Mouse (Mus musculus) intestine, postnatal 0 days (tissue): Measurements from ENCODE around the gene Slc15a4. TPM values are rescaled to one million over a fixed set of nuclear protein-coding genes. Genes with fewer than 3 reads are reported as not detected.

Source experiments
- ATAC-seq: fragments of 200-750 bp; cut with Nextera tagmentation; 2 replicates; pipeline ENCODE4 v1.8.0; 2017; ENCODE audit warnings: mild to moderate bottlenecking, moderate TSS enrichment, moderate library complexity
- H3K27ac ChIP-seq: fragments of 300-500 bp; sonication (generic); 2 replicates; pipeline ENCODE4 v1.5.1; 2014; ENCODE audit warnings: mild to moderate bottlenecking, low read depth, low read length, moderate library complexity
- H3K27me3 ChIP-seq: fragments of 300-500 bp; sonication (generic); replicated peaks from 2 replicates; pipeline ENCODE4 v1.6.1; 2014; ENCODE audit warnings: low read length, mixed read lengths; ENCODE audit not compliant: control insufficient read depth, insufficient read depth
- H3K36me3 ChIP-seq: fragments of 300-500 bp; sonication (generic); 2 replicates; pipeline ENCODE4 v1.6.1; 2014; ENCODE audit warnings: mild to moderate bottlenecking, moderate library complexity; ENCODE audit not compliant: control insufficient read depth, insufficient read depth
- H3K4me1 ChIP-seq: fragments of 300-500 bp; sonication (generic); replicated peaks from 2 replicates; pipeline ENCODE4 v1.6.1; 2014; ENCODE audit warnings: antibody characterized with exemption, low read length, mixed read lengths; ENCODE audit not compliant: control insufficient read depth, insufficient read depth
- H3K4me2 ChIP-seq: fragments of 300-500 bp; sonication (generic); replicated peaks from 2 replicates; pipeline ENCODE4 v1.6.1; 2014; ENCODE audit warnings: low read depth, mild to moderate bottlenecking, moderate library complexity
- H3K4me3 ChIP-seq: fragments of 300-500 bp; sonication (generic); 2 replicates; pipeline ENCODE4 v1.5.1; 2014; ENCODE audit warnings: low read depth, low read length
- H3K9ac ChIP-seq: fragments of 300-500 bp; sonication (generic); 2 replicates; pipeline ENCODE4 v1.6.1; 2014; ENCODE audit warnings: mild to moderate bottlenecking, low read depth, low read length
- H3K9me3 ChIP-seq: fragments of 300-500 bp; sonication (generic); 2 replicates; pipeline ENCODE4 v1.6.1; 2016; ENCODE audit warnings: mixed run types; ENCODE audit not compliant: control insufficient read depth
- CTCF ChIP-seq: sonication (generic); IDR thresholded peaks from 2 replicates; pipeline ENCODE4 v1.5.1; 2016; ENCODE audit warnings: low read depth, mild to moderate bottlenecking, control low read depth, antibody characterized with exemption, moderate library complexity
- WGBS: fragments of 180-500 bp; shearing (Covaris S2); extraction: QIAGEN DNeasy Blood & Tissue Kit; methylation state at CpG from one replicate; pipeline ENCODE4 v1.1.7; 2014; 5-methylcytosine and 5-hydroxymethylcytosine counted together
- polyA plus RNA-seq: library from polyadenylated mRNA; unstranded; fragments of >200 nt; fragmentation: Nextera tagmentation; extraction: Ambion mirVana; gene quantifications from 2 replicates; pipeline ENCODE4 v1.2.1, GENCODE M21; 2015

Slc15a4 gene
- polyA plus RNA-seq, 1 experiment from 2014 or later: 6.9 TPM

- no peak overlapping the region for H3K27ac ChIP-seq
- ATAC-seq: no peak
- H3K4me2 ChIP-seq: no peak overlapping the region
- 72% methylated on average over 10 of the region's 10 CpGs for WGBS
- no peaks in the 10 kb centered on the region for H3K27me3 ChIP-seq
- H3K9ac ChIP-seq: no peak overlapping the region
- no peak for TF ChIP-seq CTCF
- H3K36me3 ChIP-seq: no peaks in the 10 kb centered on the region
- H3K9me3 ChIP-seq: no peaks in the 10 kb centered on the region
- H3K4me3 ChIP-seq: no peak overlapping the region
- no peaks in the 10 kb centered on the region for H3K4me1 ChIP-seq
Measured at GRCm38 (mm10) chr5:127624427-127625213, 8.1 kb downstream of the Slc15a4 start.

GRCm38 (mm10) chr5:127621108-127621507 lies 11.6 kb downstream of the Slc15a4 start:
- peaks cover under 1% of the 10 kb centered on the region for H3K4me1 ChIP-seq
- H3K4me3 ChIP-seq: no peak overlapping the region
- no peaks in the 10 kb centered on the region for H3K9me3 ChIP-seq
- no peaks in the 10 kb centered on the region for H3K36me3 ChIP-seq
- H3K4me2 ChIP-seq: no peak overlapping the region
- WGBS: 73% methylated on average over 10 of the region's 10 CpGs
- H3K27ac ChIP-seq: no peak overlapping the region
- no peaks in the 10 kb centered on the region for H3K27me3 ChIP-seq
- ATAC-seq: no peak
- TF ChIP-seq CTCF: no peak
- H3K9ac ChIP-seq: no peak overlapping the region

- H3K9ac ChIP-seq: no peak overlapping the region
- peaks cover 5% of the 10 kb centered on the region for H3K4me1 ChIP-seq
- no peak overlapping the region for H3K27ac ChIP-seq
- WGBS: 83% methylated on average over 8 of the region's 8 CpGs
- H3K9me3 ChIP-seq: no peaks in the 10 kb centered on the region
- H3K4me2 ChIP-seq: no peak overlapping the region
- ATAC-seq: no peak
- no peaks in the 10 kb centered on the region for H3K27me3 ChIP-seq
- H3K36me3 ChIP-seq: no peaks in the 10 kb centered on the region
- H3K4me3 ChIP-seq: no peak overlapping the region
- TF ChIP-seq CTCF: no peak
Measured at GRCm38 (mm10) chr5:127620371-127620770, 12.3 kb downstream of the Slc15a4 start.

DNA sequence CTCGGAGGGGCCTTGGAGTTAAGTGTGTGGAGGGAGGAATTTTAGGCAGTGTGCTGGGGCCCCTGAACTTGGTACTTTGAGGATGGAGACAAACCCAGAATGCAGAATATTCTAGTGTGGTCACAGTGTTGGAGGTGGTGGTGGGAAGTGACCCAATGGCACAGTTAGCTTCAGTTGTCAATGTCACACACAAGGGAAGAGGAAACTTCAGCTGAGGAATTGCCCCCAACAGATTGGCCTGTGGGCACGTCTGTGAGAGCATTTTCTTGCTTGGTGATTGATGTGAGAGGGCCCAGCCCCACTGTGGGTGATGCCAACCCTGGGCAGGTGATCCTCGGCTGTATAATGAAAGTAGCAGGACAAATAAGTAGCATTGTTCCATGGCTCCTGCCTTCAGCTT lies 13.9 kb downstream of the Slc15a4 start:
- Histone ChIP-seq H3K27ac (no peak overlapping the region), H3K27me3 (no peaks in the 10 kb centered on the region), H3K4me2 (no peak overlapping the region), H3K9ac (no peak overlapping the region), H3K9me3 (no peaks in the 10 kb centered on the region), H3K4me1 (peaks cover 8% of the 10 kb centered on the region), H3K36me3 (no peaks in the 10 kb centered on the region), H3K4me3 (no peak overlapping the region)
- WGBS: 74% methylated on average over 3 of the region's 3 CpGs
- no peak for ATAC-seq
- no peak for TF ChIP-seq CTCF

GRCm38 (mm10) chr5:127616884-127617635 lies 15.6 kb downstream of the Slc15a4 start:
- under 1% methylated on average over 87 of the region's 91 CpGs for WGBS

GRCm38 (mm10) chr5:127616151-127616550 lies 16.5 kb downstream of the Slc15a4 start:
- Histone ChIP-seq H3K36me3 (no peaks in the 10 kb centered on the region), H3K9me3 (no peaks in the 10 kb centered on the region), H3K27me3 (no peaks in the 10 kb centered on the region), H3K4me2 (peak overlapping the region; percentile 92), H3K4me1 (peaks cover 8% of the 10 kb centered on the region), H3K4me3 (peak overlapping the region; percentile 93), H3K9ac (peak overlapping the region; percentile 86), H3K27ac (no peak overlapping the region)
- TF ChIP-seq CTCF: no peak
- no peak for ATAC-seq
- WGBS: 6% methylated on average over 5 of the region's 5 CpGs

More at GRCm38 (mm10) chr5:127616884-127617635, 15.6 kb downstream of the Slc15a4 start:
- peaks cover 8% of the 10 kb centered on the region for H3K4me1 ChIP-seq
- ATAC-seq: peak; percentile 97
- no peaks in the 10 kb centered on the region for H3K27me3 ChIP-seq
- peak overlapping the region; percentile 93 for H3K4me3 ChIP-seq
- H3K9me3 ChIP-seq: no peaks in the 10 kb centered on the region
- peak overlapping the region; percentile 92 for H3K4me2 ChIP-seq
- peak overlapping the region; percentile 86 for H3K9ac ChIP-seq
- TF ChIP-seq CTCF: no peak
- H3K36me3 ChIP-seq: no peaks in the 10 kb centered on the region
- H3K27ac ChIP-seq: peak overlapping the region; percentile 71
